Mouse (Mus musculus) lung, embryonic 14.5 days (tissue): ENCODE data around the gene Fdx1. TPM values are rescaled to one million over a fixed set of nuclear protein-coding genes. Genes with fewer than 3 reads are reported as not detected.

ENCODE experiments used
- ATAC-seq: fragments of 200-750 bp; cut with Nextera tagmentation; 2 replicates; pipeline ENCODE4 v1.8.0; 2017; ENCODE audit warnings: mild to moderate bottlenecking, moderate TSS enrichment, moderate library complexity; ENCODE audit not compliant: insufficient read depth
- DNase-seq: peaks from one replicate; pipeline ENCODE4 v3.0.0-alpha.2; 2015
- H3K27ac ChIP-seq: fragments of 300-500 bp; sonication (generic); 2 replicates; pipeline ENCODE4 v1.5.1; 2014; ENCODE audit warnings: low read depth, mild to moderate bottlenecking, moderate library complexity
- H3K27me3 ChIP-seq: fragments of 300-500 bp; sonication (generic); 2 replicates; pipeline ENCODE4 v1.6.1; 2014; ENCODE audit warnings: low read length, control low read depth; ENCODE audit not compliant: insufficient read depth
- H3K36me3 ChIP-seq: fragments of 300-500 bp; sonication (generic); 2 replicates; pipeline ENCODE4 v1.6.1; 2014; ENCODE audit warnings: control low read depth; ENCODE audit not compliant: insufficient read depth
- H3K4me1 ChIP-seq: fragments of 300-500 bp; sonication (generic); 2 replicates; pipeline ENCODE4 v1.6.1; 2014; ENCODE audit warnings: antibody characterized with exemption, control low read depth; ENCODE audit not compliant: insufficient read depth
- H3K4me2 ChIP-seq: fragments of 300-500 bp; sonication (generic); 2 replicates; pipeline ENCODE4 v1.6.1; 2014; ENCODE audit warnings: mild to moderate bottlenecking
- H3K4me3 ChIP-seq: fragments of 300-500 bp; sonication (generic); 2 replicates; pipeline ENCODE4 v1.5.1; 2014; ENCODE audit warnings: low read depth, low read length
- H3K9ac ChIP-seq: fragments of 300-500 bp; sonication (generic); 2 replicates; pipeline ENCODE4 v1.6.1; 2014
- H3K9me3 ChIP-seq: fragments of 300-500 bp; sonication (generic); 2 replicates; pipeline ENCODE4 v1.6.1; 2016; ENCODE audit warnings: low read depth, low read length, control low read depth
- CTCF ChIP-seq: IDR thresholded peaks from 2 replicates; pipeline ENCODE4 v1.5.1; 2016; ENCODE audit warnings: antibody characterized with exemption, low read depth
- WGBS: fragments of 180-500 bp; shearing (Covaris S2); extraction: QIAGEN DNeasy Blood & Tissue Kit; methylation state at CpG from one replicate; pipeline ENCODE4 v1.1.7; 2014; 5-methylcytosine and 5-hydroxymethylcytosine counted together
- polyA plus RNA-seq: library from polyadenylated mRNA; unstranded; fragments of >200 nt; fragmentation: Nextera tagmentation; extraction: Ambion mirVana; gene quantifications from 2 replicates; pipeline ENCODE4 v1.2.1, GENCODE M21; 2014

The Fdx1 gene
- polyA plus RNA-seq, 1 experiment from 2014 or later = 98.5 TPM

DNA sequence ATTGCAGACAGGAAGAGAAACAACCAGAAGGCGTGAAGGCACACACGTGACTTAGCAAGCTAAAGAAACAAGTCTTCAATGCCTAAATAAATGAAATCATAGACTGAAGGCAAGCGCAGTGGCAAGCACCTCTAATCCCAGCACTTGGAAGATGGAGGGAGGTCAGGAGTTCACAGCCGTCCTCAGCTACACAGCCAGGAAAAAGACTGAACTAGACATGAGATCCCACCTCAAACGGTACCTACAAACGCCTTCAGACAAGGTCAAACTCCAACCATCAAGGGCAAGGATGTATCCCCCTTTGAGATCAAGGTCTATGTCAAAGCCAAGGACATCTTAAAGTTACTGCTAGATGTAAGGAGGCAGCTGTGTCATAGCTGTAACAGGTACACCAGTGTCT, 19.4 kb downstream of the Fdx1 start:
- ATAC-seq (no peak), DNase-seq (no peak)
- no peak for TF ChIP-seq CTCF
- WGBS = 81% methylated on average over 6 of the region's 6 CpGs
- Histone ChIP-seq H3K4me2 (no peak overlapping the region), H3K9ac (no peak overlapping the region), H3K4me1 (no peaks in the 10 kb centered on the region), H3K4me3 (no peak overlapping the region), H3K9me3 (no peaks in the 10 kb centered on the region), H3K27ac (no peak overlapping the region), H3K36me3 (peaks cover 52% of the 10 kb centered on the region), H3K27me3 (no peaks in the 10 kb centered on the region)

GRCm38 (mm10) chr9:51934641-51935040, 28.7 kb downstream of the Fdx1 start:
- Histone ChIP-seq H3K4me3 (no peak overlapping the region), H3K9me3 (no peaks in the 10 kb centered on the region), H3K4me2 (no peak overlapping the region), H3K36me3 (no peaks in the 10 kb centered on the region), H3K9ac (no peak overlapping the region), H3K27me3 (no peaks in the 10 kb centered on the region), H3K4me1 (peaks cover 8% of the 10 kb centered on the region; the same call in 1 of the 2 replicates), H3K27ac (no peak overlapping the region)
- ATAC-seq = no peak
- no peak for TF ChIP-seq CTCF
- no peak for DNase-seq
- WGBS = 81% methylated on average over 1 of the region's 1 CpGs

- H3K9me3 ChIP-seq = no peaks in the 10 kb centered on the region
- DNase-seq = peak; percentile 92
- peak overlapping the region; percentile 85; the same call in 1 of the 2 replicates for H3K27ac ChIP-seq
- ATAC-seq = peak; percentile 92
- no peak overlapping the region for H3K9ac ChIP-seq
- H3K4me1 ChIP-seq = peaks cover 15% of the 10 kb centered on the region
- no peak for TF ChIP-seq CTCF
- 32% methylated on average over 3 of the region's 3 CpGs for WGBS
- no peak overlapping the region for H3K4me3 ChIP-seq
- H3K4me2 ChIP-seq = no peak overlapping the region
- H3K36me3 ChIP-seq = no peaks in the 10 kb centered on the region
- H3K27me3 ChIP-seq = no peaks in the 10 kb centered on the region
Measured at GRCm38 (mm10) chr9:51931997-51932396, 31.4 kb downstream of the Fdx1 start.

DNA sequence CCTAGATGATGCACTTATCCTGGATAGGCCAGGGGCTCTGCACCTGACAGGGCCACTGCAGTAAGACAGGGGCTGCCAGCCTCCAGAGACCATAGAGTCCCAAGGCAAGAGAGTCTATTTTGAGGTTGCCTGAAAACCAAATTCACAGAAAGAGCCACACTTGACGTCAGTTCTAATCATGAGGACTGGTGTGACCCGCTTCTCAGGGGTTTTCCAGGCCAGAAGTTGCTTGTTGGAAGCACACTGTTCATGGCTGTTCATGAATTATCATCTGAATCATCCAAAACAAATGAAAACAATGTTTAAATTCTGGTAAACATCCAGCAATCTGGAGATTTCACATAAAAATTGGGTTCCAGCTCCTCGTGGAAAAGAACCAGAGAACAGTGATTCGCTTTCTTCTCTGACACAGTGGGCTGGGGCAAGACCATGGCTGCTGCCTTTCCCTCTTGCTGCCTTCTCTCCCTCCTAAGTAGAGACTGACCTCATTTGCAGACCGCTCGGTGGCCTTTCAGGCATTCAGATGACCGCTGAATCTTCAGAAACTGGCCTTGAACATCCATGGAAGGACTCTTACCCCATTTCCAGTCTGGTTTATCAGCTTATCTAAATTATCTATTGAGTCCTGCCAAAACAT, 32.2 kb downstream of the Fdx1 start:
- no peak overlapping the region for H3K4me3 ChIP-seq
- 61% methylated on average over 7 of the region's 7 CpGs for WGBS
- H3K9me3 ChIP-seq = no peaks in the 10 kb centered on the region
- peak overlapping the region; percentile 85 for H3K27ac ChIP-seq
- H3K4me2 ChIP-seq = no peak overlapping the region
- H3K4me1 ChIP-seq = peaks cover 15% of the 10 kb centered on the region
- ATAC-seq (no peak), DNase-seq (peak; percentile 56)
- no peak overlapping the region for H3K9ac ChIP-seq
- no peaks in the 10 kb centered on the region for H3K27me3 ChIP-seq
- no peak for TF ChIP-seq CTCF
- H3K36me3 ChIP-seq = no peaks in the 10 kb centered on the region

GRCm38 (mm10) chr9:51929972-51930371, 33.4 kb downstream of the Fdx1 start:
- H3K4me1 ChIP-seq = peaks cover 15% of the 10 kb centered on the region
- H3K36me3 ChIP-seq = no peaks in the 10 kb centered on the region
- H3K4me2 ChIP-seq = no peak overlapping the region
- no peak overlapping the region for H3K9ac ChIP-seq
- H3K27ac ChIP-seq = no peak overlapping the region
- TF ChIP-seq CTCF = no peak
- H3K4me3 ChIP-seq = no peak overlapping the region
- no peaks in the 10 kb centered on the region for H3K27me3 ChIP-seq
- 62% methylated on average over 5 of the region's 5 CpGs for WGBS
- DNase-seq (no peak), ATAC-seq (no peak)
- no peaks in the 10 kb centered on the region for H3K9me3 ChIP-seq

DNA sequence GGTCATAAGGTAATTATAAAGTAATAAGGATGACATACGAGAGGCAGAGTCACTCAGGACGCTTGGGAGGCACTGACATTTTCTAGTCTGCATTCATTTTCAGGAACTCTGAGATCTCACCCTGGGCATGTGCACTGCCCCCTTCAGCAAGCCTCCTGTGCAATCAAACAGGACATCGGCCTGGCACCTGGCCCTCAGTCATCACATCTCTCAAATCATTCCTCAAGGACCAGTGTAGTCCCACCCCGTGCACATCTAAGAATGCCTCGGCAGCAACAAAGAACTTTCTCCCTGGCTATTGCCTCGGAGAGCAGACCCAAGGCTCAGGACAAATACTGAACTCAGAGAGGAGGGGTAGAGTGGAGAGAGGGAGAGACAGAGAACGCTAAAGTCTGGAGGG, 34.7 kb downstream of the Fdx1 start:
- Histone ChIP-seq H3K36me3 (no peaks in the 10 kb centered on the region), H3K27ac (peak overlapping the region; percentile 84), H3K9ac (no peak overlapping the region), H3K9me3 (no peaks in the 10 kb centered on the region), H3K4me1 (peaks cover 15% of the 10 kb centered on the region), H3K27me3 (no peaks in the 10 kb centered on the region), H3K4me2 (no peak overlapping the region), H3K4me3 (no peak overlapping the region)
- DNase-seq = no peak
- ATAC-seq = no peak
- no peak for TF ChIP-seq CTCF
- 39% methylated on average over 7 of the region's 7 CpGs for WGBS

DNA sequence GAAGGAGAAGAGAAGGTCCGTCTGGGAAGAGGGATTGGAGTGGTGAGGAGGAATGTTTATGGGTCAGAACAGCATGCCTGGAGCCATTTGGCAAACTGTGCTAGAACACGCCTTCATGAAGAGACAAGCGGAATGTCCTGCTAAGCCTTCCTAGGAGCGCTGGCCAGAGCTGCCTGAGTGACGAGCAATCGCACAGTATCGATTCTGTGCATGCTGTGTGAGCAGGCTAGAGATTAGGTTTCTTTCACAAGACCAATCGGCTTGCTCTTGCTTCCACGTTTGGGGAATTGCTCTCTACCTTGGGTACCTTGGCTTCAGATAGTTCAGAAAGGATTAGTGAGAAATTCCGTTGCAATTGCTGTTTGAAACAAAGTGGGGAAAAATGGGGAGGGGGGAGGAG, 35.2 kb downstream of the Fdx1 start:
- H3K27me3 ChIP-seq = no peaks in the 10 kb centered on the region
- WGBS = 22% methylated on average over 10 of the region's 10 CpGs
- H3K4me1 ChIP-seq = peaks cover 15% of the 10 kb centered on the region
- DNase-seq (peak; percentile 81), ATAC-seq (peak; percentile 66)
- no peaks in the 10 kb centered on the region for H3K36me3 ChIP-seq
- no peak overlapping the region for H3K4me3 ChIP-seq
- H3K9me3 ChIP-seq = no peaks in the 10 kb centered on the region
- peak overlapping the region; percentile 84 for H3K27ac ChIP-seq
- H3K9ac ChIP-seq = no peak overlapping the region
- no peak overlapping the region for H3K4me2 ChIP-seq
- TF ChIP-seq CTCF = no peak
